Mouse (Mus musculus) forebrain, embryonic 16.5 days (tissue): Measurements from ENCODE around the gene Pank4. TPM values are rescaled to one million over a fixed set of nuclear protein-coding genes. Genes with fewer than 3 reads are reported as not detected.

ENCODE experiments used
- ATAC-seq: fragments of 200-750 bp; cut with Nextera tagmentation; 2 replicates; pipeline ENCODE4 v1.8.0; 2017; ENCODE audit warnings: mild to moderate bottlenecking, moderate library complexity
- H3K27ac ChIP-seq: fragments of 300-500 bp; sonication (generic); 2 replicates; pipeline ENCODE4 v1.5.1; 2014; ENCODE audit warnings: low read length, control low read depth
- H3K27me3 ChIP-seq: fragments of 300-500 bp; sonication (generic); replicated peaks from 2 replicates; pipeline ENCODE4 v1.6.1; 2014; ENCODE audit warnings: low read length; ENCODE audit not compliant: control insufficient read depth, insufficient read depth
- H3K36me3 ChIP-seq: fragments of 300-500 bp; sonication (generic); 2 replicates; pipeline ENCODE4 v1.6.1; 2014; ENCODE audit not compliant: control insufficient read depth, insufficient read depth
- H3K4me1 ChIP-seq: fragments of 300-500 bp; sonication (generic); replicated peaks from 2 replicates; pipeline ENCODE4 v1.6.1; 2014; ENCODE audit warnings: low read length; ENCODE audit not compliant: control insufficient read depth, insufficient read depth
- H3K4me2 ChIP-seq: fragments of 300-500 bp; sonication (generic); 2 replicates; pipeline ENCODE4 v1.6.1; 2014; ENCODE audit warnings: mild to moderate bottlenecking, low read length, control low read depth
- H3K4me3 ChIP-seq: fragments of 300-500 bp; sonication (generic); replicated peaks from 2 replicates; pipeline ENCODE4 v1.5.1; 2014; ENCODE audit warnings: mild to moderate bottlenecking, low read length, control low read depth
- H3K9ac ChIP-seq: fragments of 300-500 bp; sonication (generic); replicated peaks from 2 replicates; pipeline ENCODE4 v1.6.1; 2014; ENCODE audit warnings: low read depth, low read length, control low read depth
- H3K9me3 ChIP-seq: fragments of 300-500 bp; sonication (generic); 2 replicates; pipeline ENCODE4 v1.6.1; 2016; ENCODE audit warnings: low read length; ENCODE audit not compliant: control insufficient read depth
- whole genome bisulfite sequencing: fragments of 180-500 bp; shearing (Covaris S2); extraction: QIAGEN DNeasy Blood & Tissue Kit; methylation state at CpG from one replicate; pipeline ENCODE4 v1.1.7; 2014; 5-methylcytosine and 5-hydroxymethylcytosine counted together
- polyA plus RNA-seq: library from polyadenylated mRNA; unstranded; fragments of >200 nt; fragmentation: Nextera tagmentation; extraction: Ambion mirVana; gene quantifications from 2 replicates; pipeline ENCODE4 v1.2.1, GENCODE M21; 2015

Pank4 gene
- polyA plus RNA-seq, 1 experiment from 2014 or later = 47.1 TPM

DNA sequence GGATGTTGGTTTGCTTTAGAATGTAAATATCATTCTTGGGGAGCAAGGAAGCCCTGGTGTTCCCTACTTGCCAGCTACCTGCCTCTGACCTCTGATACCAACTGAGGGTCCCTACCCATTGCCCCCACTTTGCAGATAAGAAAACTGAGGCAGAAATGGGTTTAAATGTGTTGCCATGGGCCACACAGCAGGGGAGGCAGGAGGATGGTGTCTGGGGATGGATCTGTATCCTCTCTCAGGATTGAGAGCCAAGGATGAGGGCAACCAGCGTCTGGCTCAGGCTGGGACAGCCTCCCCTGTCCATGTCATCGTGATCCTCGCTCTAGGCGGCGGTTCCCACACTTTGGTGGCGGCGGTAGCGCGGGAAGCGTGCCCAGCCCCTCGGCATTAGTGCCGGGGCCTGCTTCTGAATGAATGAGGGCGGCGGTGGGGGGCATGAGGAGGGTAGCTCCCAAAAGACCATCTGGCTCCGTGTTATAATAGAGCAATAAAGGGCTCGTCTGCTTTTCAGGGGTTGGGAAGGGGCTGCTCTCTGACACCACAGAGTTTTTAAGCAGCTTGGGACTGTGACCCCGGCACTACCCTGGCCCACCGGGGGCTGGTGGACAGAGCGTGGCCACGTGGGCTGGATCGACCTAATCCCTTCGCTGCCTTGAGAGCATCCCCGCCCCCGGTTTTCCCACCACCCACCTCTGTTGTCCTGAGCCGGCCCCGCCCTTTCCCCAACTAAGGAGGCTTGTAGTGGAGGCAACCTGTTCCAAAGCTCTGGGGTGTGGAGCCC, 11.3 kb upstream of the Pank4 start:
- Histone ChIP-seq H3K36me3 (no peaks in the 10 kb centered on the region), H3K4me1 (peaks cover 38% of the 10 kb centered on the region), H3K27me3 (no peaks in the 10 kb centered on the region), H3K4me2 (peak overlapping the region; percentile 33; the same call in 1 of the 2 replicates), H3K4me3 (no peak overlapping the region), H3K9me3 (no peaks in the 10 kb centered on the region), H3K27ac (no peak overlapping the region), H3K9ac (no peak overlapping the region; the same call in 1 of the 2 replicates)
- WGBS = under 1% methylated on average over 26 of the region's 26 CpGs
- ATAC-seq = peak; percentile 34

DNA sequence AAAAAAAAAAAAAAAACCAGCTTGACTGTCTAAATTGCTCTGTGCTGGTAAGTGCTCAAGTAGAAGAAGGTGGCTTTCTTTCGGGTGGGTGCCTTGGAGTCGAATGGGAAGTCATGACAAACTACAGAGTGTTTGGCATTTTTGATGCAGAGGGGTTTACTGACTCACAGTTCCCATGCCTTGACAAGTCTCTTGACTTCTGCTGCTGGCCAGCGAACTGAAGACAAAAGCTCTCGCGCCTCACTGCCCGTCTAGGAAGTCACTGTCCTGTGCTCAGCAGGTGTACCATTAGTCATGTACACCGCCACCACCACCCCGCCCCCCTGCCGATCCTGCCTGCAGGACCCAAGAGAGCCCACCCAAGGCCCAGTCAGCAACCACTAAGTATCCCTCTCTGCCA, 7.3 kb upstream of the Pank4 start:
- H3K4me3 ChIP-seq = no peak overlapping the region
- no peaks in the 10 kb centered on the region for H3K9me3 ChIP-seq
- 44% methylated on average over 9 of the region's 9 CpGs for WGBS
- no peaks in the 10 kb centered on the region for H3K27me3 ChIP-seq
- ATAC-seq = no peak
- peaks cover 55% of the 10 kb centered on the region for H3K4me1 ChIP-seq
- H3K27ac ChIP-seq = no peak overlapping the region
- no peak overlapping the region for H3K9ac ChIP-seq
- H3K36me3 ChIP-seq = no peaks in the 10 kb centered on the region
- no peak overlapping the region for H3K4me2 ChIP-seq

DNA sequence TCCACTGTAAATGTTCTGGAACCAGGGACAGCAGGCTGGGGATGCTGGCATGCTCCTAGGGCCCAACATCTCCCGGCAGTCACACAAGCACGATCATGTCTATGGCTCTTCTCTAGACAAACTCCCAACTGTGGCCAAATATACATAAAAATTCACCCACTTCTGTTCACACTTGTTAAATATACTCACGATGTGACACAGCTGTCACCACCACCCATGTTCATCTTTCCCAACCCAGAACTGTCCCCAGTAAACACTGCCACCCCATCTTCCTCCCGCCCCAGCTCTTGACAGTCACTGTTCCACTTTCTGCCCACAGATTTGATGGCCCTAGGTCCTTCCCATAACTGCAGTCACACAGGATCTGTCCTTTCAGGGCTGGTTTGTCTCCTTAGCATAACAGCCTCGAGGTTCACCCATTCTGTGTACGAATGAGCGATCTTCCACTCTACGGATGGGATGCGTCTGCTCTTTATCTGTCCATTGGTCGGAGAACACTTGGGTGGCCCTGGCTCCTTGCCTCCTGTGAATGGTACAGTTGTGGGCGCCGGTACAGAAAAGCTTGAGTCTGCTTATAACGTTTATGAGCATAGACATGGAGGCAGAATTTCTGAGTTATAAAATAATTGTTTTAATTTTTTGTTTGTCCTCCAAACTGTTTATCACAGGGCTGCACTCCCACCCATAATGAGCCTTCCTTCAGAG, 6.5 kb upstream of the Pank4 start:
- Histone ChIP-seq H3K4me1 (peaks cover 61% of the 10 kb centered on the region), H3K4me3 (no peak overlapping the region), H3K9me3 (no peaks in the 10 kb centered on the region), H3K4me2 (peak overlapping the region; percentile 40; the same call in 1 of the 2 replicates), H3K36me3 (no peaks in the 10 kb centered on the region), H3K27ac (no peak overlapping the region), H3K9ac (no peak overlapping the region), H3K27me3 (no peaks in the 10 kb centered on the region)
- WGBS = 29% methylated on average over 13 of the region's 13 CpGs
- ATAC-seq = no peak

DNA sequence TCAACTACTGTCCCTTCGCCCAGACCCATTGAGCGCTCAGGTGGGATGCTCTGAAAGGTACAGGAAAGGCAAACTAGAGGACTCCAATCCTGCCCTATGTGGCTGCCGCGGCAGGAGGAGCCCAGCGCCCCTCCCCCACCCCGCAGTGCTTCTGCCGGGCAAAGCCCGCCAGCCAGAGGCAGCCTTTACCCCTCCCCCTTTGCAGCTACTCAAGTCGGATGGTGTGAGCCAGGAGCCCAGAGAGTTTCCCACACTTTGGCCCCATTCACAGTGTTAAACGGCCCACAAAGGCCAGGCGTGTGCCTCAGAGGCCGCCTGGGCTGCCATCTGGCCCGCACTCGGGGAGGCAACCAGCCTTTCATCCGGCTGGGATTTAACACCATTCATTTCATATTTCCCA, 5.8 kb upstream of the Pank4 start:
- Histone ChIP-seq H3K27me3 (no peaks in the 10 kb centered on the region), H3K27ac (peak overlapping the region; percentile 34), H3K9ac (0 out of 2 replicates have a peak overlapping the region, but pooled peaks have one; percentile 24), H3K9me3 (no peaks in the 10 kb centered on the region), H3K4me1 (peaks cover 61% of the 10 kb centered on the region), H3K4me2 (peak overlapping the region; percentile 40), H3K36me3 (no peaks in the 10 kb centered on the region), H3K4me3 (peak overlapping the region; percentile 2; the same call in 1 of the 2 replicates)
- WGBS = 1% methylated on average over 15 of the region's 15 CpGs
- ATAC-seq = peak; percentile 66

DNA sequence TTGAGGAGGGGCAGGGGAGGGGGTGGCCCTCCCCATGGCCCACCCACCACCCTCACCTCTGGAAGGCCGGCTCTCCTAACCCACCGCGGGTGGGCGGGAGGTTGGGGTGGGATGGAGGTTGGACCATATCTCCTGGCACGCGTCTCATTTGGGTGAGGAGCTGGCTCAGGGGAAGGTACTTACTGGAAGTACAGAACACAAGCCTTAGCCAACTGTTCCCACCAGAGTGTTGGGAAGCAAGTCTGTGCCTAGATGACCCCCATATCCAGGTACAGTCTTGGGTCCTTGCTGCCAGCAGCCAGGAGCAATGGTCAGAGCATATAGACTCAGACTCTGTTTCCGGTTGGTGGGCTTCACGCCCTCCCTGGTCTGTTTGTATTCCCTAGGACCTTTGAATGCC, 5.3 kb upstream of the Pank4 start:
- Histone ChIP-seq H3K36me3 (no peaks in the 10 kb centered on the region), H3K4me1 (peaks cover 61% of the 10 kb centered on the region), H3K4me3 (no peak overlapping the region), H3K9ac (no peak overlapping the region), H3K27me3 (no peaks in the 10 kb centered on the region), H3K9me3 (no peaks in the 10 kb centered on the region), H3K4me2 (peak overlapping the region; percentile 40), H3K27ac (peak overlapping the region; percentile 34)
- WGBS = 2% methylated on average over 8 of the region's 8 CpGs
- ATAC-seq = peak; percentile 11; the same call in 1 of the 2 replicates

DNA sequence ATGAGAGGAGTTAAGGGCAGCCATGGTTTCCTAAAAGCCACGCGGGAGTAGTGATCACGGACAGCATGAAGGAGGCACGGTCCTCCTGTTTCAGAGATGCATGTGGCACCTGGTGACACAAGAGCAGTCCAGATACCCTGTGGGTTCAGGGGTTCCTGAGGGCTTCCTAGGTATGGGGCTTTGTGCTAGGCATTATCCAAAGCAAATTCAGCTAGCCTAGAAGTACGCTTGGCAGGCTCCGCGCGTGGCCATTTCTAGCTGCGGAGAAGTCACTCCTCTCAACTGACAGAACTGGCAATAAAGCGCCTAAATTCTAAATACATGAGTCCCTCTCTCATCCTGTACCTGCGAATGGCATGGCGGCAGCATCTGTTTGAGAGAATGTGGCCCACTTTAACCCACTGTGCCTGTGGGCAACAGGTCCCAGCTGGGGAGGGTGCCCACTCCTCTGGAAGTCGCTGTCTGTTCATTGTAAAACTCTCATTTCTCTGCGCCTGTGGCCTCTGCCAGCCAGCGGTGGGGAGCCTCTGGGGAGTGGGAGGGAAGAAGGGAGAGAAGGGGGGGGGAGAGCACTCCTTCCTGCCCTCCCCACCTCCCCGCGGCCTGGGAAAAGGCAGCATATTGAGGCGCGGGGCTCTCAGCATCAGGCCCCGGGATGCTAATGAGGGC, 3.8 kb upstream of the Pank4 start:
- peak overlapping the region; percentile 96; the same call in 1 of the 2 replicates for H3K27ac ChIP-seq
- H3K9ac ChIP-seq = peak overlapping the region; percentile 79
- H3K4me1 ChIP-seq = peaks cover 67% of the 10 kb centered on the region
- peak overlapping the region; percentile 84 for H3K4me3 ChIP-seq
- no peaks in the 10 kb centered on the region for H3K27me3 ChIP-seq
- no peaks in the 10 kb centered on the region for H3K36me3 ChIP-seq
- no peaks in the 10 kb centered on the region for H3K9me3 ChIP-seq
- 4% methylated on average over 20 of the region's 20 CpGs for WGBS
- peak overlapping the region; percentile 89 for H3K4me2 ChIP-seq
- no peak; the same call in 1 of the 2 replicates for ATAC-seq

DNA sequence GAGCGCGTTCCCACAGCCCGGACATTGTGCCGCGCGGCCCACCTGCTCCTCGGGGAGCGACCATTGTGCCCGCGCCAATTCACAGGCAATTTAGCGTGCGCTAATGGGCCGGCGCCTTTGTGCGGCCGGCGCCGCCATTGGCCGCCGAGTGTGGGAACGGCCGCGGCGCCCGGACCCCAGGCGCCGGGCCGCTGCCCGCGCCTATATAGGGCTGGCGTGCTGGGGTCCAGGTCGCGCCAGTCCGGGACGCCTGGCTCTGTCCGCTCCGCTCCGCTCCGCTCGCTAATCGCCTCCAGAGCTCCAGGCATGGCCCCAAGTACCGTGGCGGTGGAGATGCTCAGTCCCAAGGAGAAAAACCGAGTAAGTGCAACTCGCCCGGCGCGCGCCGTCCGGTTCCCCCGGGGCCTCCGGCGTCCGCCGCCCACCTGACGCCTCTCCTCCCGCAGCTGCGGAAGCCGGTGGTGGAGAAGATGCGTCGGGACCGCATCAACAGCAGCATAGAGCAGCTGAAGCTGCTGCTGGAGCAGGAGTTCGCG, 3.2 kb upstream of the Pank4 start, which contains the start of gene Hes5:
TSS of gene Hes5 (plus strand) at position 234 of the 536 bp plus-strand sequence.
- ATAC-seq = peak; percentile 54
- H3K9ac ChIP-seq = peak within 1 kb of the TSS; percentile 79
- H3K36me3 ChIP-seq = no peaks in the 10 kb centered on the region
- no peaks in the 10 kb centered on the region for H3K27me3 ChIP-seq
- peak within 1 kb of the TSS; percentile 96 for H3K27ac ChIP-seq
- peak within 1 kb of the TSS; percentile 89 for H3K4me2 ChIP-seq
- WGBS = under 1% methylated on average over 65 of the region's 65 CpGs
- no peaks in the 10 kb centered on the region for H3K9me3 ChIP-seq
- H3K4me3 ChIP-seq = peak within 1 kb of the TSS; percentile 84
- H3K4me1 ChIP-seq = peaks cover 73% of the 10 kb centered on the region

DNA sequence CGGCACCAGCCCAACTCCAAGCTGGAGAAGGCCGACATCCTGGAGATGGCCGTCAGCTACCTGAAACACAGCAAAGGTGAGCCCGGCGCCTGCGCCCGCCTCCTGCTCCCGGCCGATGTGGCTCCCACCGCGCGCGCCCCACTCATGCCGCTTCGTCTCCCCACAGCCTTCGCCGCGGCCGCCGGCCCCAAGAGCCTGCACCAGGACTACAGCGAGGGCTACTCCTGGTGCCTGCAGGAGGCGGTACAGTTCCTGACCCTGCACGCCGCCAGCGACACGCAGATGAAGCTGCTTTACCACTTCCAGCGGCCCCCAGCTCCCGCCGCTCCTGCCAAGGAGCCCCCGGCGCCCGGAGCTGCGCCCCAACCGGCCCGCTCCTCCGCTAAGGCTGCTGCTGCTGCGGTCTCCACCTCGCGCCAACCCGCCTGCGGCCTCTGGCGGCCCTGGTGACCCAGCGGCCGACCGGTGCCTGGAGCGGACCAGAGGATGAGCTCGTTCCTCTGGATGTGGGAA, 2.6 kb upstream of the Pank4 start:
- no peak for ATAC-seq
- H3K9ac ChIP-seq = peak overlapping the region; percentile 79
- H3K27me3 ChIP-seq = no peaks in the 10 kb centered on the region
- H3K9me3 ChIP-seq = no peaks in the 10 kb centered on the region
- peak overlapping the region; percentile 89 for H3K4me2 ChIP-seq
- under 1% methylated on average over 47 of the region's 47 CpGs for WGBS
- H3K4me3 ChIP-seq = peak overlapping the region; percentile 84
- peak overlapping the region; percentile 96 for H3K27ac ChIP-seq
- H3K36me3 ChIP-seq = no peaks in the 10 kb centered on the region
- H3K4me1 ChIP-seq = peaks cover 78% of the 10 kb centered on the region
